Mouse (Mus musculus): ENCODE measurements at regions not wholly inside any gene's neighbourhood (a gene's known extent, or its start where the extent isn't known, plus 50 kb on each side); places are given as distances from the start of the nearest gene placed in this dataset.
"Not testable (repeated sequence)": the region's sequence is repeated elsewhere in the genome, so short reads cannot be mapped to it uniquely, and the experiment has no call there.

DNA sequence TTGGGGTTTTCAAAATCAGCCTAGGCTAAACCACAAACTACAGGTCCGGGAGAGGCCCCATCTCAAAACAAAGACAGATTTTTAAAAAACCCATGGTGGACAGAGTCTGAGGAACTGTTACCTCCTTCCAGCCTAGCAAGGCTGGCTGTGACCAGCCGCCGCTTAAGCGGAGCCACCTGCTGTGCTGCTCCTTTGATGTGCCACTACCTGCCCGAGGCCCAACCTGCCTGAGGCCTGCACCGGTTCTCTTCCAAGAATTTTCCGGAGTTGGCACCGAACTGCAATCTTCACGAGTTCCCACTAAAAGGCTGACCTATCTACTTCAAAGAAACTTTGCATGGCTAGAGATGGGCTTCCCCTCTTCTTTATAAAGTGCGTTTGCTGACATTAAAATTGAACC is 97.6 kb downstream of the Dusp6 start:
- ATAC-seq (replicated peaks; ENCODE audit: low FRiP score, poor library complexity, severe bottlenecking) = not testable (repeated sequence)

DNA sequence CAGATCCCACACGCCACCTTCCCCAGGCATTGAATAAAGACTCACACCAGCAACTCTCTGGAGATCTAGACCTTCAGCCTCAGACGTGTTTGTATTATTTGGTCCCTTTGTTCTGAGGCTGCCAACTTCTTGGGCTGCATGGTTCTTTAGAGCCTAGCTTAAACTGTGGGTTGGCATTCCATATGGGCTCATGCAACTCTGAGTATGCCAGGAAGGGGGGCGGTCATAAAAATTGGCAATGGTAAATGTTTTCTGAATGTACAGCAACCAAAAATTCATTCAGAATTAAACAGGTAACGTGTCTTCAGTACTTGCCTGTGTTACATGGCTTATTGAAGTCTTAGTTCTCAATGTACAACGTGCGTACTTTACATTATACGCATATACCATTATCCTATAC is 103.1 kb downstream of the Dusp6 start:
- ATAC-seq (replicated peaks; ENCODE audit: low FRiP score, poor library complexity, severe bottlenecking) = no peak

DNA sequence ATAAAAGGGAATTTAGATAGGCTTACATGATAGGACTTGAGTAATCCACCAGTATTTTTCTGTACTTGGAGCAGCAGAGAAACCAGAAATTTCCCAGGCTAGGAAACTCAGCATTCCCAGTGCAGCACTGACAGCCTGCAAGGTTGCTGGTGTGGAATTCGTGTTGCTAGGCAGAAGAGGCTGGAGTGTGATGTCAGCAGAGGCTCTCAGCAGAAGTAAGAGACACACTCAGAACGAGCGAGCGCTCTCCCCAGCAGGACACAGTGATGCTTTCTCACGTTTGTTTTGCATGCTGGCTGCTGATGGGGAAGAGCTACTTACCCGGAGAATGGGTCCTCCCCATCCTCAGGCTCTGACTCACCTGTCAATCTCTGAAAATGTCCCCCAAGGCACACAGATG is 104.7 kb downstream of the Dusp6 start:
- no peak for ATAC-seq (replicated peaks; ENCODE audit: low FRiP score, poor library complexity, severe bottlenecking)

DNA sequence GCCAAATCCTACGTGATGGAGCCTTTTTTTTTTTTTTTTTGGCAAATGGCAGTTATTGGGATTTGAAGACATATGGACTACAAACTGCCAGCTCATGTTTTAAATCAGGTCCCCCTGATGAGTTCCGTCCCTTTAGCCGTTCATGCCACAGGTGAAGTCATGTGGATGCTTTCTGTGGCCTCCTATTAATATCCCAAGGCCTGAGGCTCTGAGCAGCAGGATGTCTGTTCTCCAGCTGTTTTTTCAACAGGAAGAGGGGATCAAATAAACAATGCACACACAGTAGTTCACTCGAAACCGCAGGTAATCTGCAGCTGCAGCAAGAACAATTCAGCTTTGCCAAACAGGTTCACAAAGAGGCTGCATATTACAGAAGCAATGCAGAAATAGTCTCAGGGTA is 112.1 kb downstream of the Dusp6 start:
- ATAC-seq (replicated peaks; ENCODE audit: low FRiP score, poor library complexity, severe bottlenecking) = no peak

DNA sequence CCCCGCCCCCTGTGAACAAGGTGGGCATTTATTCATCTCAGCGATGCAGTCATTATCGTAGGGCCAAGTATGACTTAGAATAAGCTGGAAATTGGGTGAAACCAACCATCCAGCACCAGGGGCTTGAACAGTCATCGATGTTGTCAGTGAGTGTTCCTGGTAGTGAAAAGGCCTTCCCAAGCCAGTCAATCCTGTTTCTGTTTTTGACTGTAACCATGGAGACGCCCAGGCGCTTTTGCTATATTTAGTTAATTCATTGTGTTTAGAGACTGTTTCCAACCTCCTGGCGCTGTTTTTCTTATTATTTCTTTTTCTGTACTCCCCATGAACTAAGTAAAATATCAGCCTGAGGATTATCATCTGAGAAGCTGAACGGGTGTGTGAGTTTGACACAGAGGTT is 113.4 kb downstream of the Dusp6 start:
- ATAC-seq (replicated peaks; ENCODE audit: low FRiP score, poor library complexity, severe bottlenecking) = no peak

DNA sequence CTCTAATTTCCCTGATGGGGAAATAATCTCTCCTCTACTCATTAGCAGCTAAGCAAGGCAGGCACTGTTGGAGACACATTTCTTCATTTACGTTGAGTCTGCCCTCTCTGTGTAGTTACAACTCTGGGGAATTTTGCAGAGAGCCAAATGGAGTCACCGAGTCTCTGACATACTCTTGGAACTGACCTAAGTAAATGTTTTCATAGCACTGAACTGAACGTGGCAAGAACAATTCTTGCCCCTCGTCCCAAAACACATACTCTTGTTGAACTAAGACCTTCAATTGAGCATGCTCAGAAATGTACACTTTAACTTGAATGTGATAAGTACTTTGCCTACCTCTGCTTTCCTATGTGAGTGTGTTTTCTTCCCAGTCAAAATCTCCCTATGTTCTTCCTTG is 114.5 kb downstream of the Dusp6 start:
- ATAC-seq (replicated peaks; ENCODE audit: low FRiP score, poor library complexity, severe bottlenecking) = no peak

DNA sequence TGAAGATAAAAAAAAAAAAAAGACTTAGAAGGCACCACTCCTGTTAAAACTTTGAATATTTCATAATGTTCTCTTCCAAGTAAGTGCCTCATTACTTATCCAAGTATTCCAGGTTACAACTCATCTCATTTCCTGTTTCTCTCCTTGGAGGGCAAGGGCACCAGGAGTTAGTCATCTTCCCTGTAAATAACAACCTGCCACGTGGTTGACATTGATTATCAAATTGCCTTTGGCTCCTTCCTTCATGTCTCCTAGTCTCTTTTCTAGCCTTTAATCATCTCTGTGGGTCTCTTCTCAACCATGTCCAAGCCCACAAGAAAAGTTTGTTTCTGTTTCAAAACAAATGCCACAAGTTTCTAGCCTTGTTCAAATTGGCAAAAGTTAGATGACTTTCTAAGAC is 116.1 kb downstream of the Dusp6 start:
- no peak for ATAC-seq (replicated peaks; ENCODE audit: low FRiP score, poor library complexity, severe bottlenecking)

DNA sequence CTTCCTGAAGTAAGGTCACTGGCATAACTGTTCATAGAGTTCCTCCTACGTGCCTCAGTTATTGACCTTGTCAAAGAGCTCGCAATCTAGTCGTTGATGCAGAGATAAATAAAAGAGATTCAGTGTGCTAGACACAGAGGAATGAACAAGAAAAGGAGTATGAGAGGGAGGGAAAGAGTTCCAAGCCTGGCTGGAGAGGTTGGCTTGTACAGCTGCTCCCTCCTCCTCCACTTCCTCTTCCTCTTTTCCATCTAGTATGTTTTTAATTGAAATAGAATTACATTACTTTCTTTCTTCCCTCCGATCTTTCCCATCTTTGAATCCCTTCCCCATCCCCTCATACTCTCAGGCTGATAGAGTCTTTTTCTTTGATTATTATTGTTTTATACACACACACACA is 117.1 kb downstream of the Dusp6 start:
- ATAC-seq (replicated peaks; ENCODE audit: low FRiP score, poor library complexity, severe bottlenecking) = no peak

DNA sequence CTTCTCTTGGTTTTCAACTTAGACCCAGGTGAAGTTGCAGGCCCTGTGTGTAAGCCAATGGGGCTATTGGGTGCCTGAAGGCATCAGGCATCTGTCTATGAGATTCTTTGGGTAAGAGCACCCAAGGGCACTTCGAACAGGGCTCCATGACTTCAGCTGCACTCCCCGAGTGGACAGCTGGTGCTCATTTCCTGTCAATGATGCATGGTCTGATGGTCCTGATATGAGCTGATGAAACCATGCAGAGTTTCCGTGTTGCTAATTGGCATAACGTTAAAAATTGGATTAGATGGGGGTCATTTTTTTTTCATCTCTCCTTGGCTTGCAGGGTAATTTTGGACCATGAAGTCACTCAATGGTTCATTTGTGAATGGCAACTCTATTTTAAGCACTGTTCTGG is 120.0 kb downstream of the Dusp6 start:
- no peak for ATAC-seq (replicated peaks; ENCODE audit: low FRiP score, poor library complexity, severe bottlenecking)

DNA sequence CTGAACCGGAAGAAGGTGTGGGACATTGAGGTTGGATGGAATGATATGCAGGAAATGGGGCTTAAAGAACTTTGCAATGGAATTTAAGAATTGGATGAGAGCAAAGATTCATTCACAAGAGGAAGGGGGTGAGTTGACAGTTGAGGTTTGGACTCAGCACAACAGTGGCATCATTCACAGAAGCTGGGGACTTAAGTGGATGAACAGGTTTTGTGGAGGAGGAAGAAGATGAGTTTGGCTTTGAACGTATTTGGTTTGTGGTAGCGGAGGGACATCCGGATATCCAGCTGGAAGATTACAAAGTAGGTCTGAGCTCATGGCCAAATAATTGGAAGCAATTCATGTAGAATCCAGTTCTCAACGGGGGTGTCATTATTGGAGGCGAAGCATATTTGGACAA is 121.3 kb downstream of the Dusp6 start:
- no peak for ATAC-seq (replicated peaks; ENCODE audit: low FRiP score, poor library complexity, severe bottlenecking)

DNA sequence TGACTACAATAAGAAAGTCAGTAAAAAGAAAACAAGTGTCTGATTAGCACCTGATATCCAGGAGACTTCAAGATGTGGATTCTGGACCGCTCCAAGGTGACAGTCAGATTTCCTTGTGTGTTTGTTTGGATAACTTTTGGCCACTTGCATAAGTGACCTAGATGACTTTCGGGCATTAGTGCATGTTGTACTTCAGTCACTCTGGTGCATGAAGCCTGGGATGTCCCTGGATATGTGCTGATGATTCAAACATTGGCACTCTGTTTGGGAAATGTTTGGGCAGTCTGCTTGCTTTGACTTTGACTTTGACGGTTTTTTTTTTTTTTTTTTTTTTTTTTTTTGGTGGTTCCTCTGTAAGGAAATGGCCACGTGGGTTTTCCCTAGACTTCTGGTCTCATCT is 121.8 kb downstream of the Dusp6 start:
- no peak for ATAC-seq (replicated peaks; ENCODE audit: low FRiP score, poor library complexity, severe bottlenecking)

DNA sequence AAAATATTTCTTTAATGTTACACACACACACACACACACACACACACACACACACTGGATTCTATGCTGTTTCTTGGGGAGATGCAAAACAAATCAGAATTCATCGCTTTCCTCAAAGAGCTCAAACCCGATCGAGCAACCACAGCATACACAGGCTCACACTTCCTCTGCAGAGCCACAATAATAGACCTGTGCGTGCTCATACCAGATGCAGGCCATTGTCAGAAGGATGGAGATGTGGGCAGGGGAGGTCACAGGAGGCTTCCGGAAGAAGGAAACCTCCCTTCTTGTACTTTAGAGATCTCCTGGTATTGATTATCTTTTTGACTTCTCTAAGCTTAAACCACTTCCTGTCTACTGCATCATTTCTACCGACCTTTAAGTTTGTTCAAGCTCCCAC is 122.8 kb downstream of the Dusp6 start:
- ATAC-seq (replicated peaks; ENCODE audit: low FRiP score, poor library complexity, severe bottlenecking) = no peak

DNA sequence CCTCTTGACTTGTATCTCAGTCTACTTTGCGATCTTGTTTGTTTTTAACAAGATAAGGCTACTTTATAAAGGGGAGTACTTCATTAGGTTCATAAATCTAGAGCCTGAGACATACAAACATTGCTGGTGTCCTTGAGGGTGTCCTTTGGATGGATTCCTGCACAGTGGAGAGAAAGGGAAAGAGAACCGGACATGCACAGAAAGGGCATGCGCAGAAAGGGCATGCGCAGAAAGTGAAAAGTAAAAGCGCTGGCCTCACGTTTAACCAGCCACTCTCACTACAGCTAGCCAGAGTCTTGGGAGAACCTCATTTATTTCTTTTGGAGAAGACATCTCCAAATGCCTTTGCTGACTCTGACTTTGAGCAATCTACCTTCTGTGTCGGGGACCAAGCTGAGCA is 125.5 kb downstream of the Dusp6 start:
- ATAC-seq (replicated peaks; ENCODE audit: low FRiP score, poor library complexity, severe bottlenecking) = no peak

DNA sequence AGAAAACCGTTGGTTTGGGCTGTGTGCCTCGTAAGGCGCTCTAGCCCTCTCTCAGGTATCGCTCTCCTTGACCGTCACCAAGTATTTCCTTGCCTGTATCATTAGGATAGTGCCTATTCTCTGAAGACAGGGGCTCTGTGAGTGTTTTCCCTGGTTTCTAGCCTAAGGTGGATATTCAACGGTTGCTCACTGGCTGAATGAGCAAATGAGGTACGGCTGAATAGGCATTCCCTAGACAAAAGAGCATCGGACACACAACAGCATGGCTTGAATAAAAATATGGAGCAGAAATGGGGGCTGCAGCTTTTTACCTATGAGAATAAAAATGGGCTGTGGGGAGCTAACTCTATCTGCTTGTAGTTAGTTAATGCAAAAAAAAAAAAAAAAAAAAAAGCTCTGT is 126.0 kb downstream of the Dusp6 start:
- ATAC-seq (replicated peaks; ENCODE audit: low FRiP score, poor library complexity, severe bottlenecking) = no peak

DNA sequence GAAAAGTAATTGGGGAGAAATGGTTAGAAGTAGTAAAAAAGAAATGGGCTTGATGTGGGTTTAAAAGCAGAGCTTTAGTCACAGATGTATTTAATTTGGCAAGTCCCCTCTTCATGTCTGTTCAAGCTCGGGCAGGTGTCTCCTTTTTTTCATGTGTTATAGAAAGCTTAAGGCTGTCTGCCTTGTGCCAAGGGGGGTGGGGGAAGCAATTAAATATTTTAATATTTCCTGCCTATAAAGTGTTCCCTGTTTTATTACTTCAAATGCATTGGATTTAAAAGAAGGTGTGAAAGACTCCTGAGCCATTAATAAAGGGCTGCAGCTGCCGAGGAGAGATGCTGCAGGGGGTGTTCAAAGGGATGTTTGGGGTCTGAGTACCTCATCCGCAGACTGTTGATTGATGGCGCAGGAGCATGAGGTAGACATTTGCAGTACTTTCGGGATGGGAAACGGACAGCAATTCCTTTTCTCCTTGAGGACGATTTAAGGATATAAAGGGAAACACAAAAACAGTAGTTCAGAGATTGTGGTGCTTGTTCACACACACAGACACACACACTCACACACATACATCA is 127.7 kb downstream of the Dusp6 start:
- ATAC-seq (replicated peaks; ENCODE audit: low FRiP score, poor library complexity, severe bottlenecking) = no peak

DNA sequence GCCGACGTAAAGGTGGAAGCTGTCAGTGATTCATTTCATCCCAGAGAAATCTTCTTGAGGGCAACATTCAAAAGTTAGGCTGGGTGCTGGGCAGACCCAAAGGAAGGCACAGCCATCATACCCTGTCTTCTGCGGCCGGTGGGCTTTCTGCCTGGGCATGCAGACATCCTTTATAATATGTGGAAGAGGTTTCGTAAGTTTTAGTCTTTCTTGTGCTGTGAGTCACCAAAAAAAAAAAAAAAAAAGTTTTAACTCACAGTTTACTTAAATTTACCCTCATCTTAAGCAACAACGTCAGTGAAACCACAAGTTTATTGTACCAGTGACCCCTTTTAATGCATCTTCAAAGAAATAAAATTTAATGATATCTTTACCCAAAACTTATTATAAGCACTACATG is 128.7 kb downstream of the Dusp6 start:
- ATAC-seq (replicated peaks; ENCODE audit: low FRiP score, poor library complexity, severe bottlenecking) = no peak

DNA sequence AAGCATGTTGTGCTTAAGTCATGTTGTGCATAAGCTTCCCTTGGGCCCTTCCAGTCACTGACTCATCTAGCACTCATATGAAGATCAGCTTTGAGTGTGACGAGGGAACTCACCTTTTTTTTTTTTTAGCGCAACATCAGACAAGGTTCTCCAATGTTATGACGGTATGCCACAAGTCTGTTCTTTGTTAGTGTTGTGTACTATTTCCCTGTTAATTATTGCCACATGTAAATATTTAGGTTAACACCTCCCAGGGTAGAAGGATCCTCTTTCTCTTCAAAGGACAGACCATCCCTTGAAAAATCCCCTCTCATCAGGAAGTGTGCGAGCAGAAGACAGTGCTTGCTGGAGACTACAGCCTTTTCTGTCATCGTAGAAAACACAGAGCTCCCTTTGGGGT is 129.9 kb downstream of the Dusp6 start:
- no peak for ATAC-seq (replicated peaks; ENCODE audit: low FRiP score, poor library complexity, severe bottlenecking)

DNA sequence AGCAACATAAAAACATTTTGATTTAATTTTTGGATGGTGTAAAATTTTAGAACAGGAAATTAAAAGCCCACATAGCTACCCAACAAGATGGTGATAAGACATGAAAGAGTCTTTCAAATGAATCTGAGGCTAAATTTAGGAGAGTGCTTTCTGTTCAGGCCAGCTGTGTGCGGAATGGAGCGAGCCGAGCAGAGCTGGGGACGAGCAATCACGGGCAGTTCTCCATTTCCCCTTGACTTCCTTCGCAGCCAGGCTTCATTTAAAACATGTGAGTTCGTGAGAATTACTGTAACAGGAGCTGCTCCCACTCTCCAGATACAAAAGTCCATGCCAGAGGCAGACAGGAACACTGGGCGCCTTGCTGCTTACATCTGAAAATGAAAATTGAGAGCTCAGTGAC is 130.5 kb downstream of the Dusp6 start:
- ATAC-seq (replicated peaks; ENCODE audit: low FRiP score, poor library complexity, severe bottlenecking) = no peak

DNA sequence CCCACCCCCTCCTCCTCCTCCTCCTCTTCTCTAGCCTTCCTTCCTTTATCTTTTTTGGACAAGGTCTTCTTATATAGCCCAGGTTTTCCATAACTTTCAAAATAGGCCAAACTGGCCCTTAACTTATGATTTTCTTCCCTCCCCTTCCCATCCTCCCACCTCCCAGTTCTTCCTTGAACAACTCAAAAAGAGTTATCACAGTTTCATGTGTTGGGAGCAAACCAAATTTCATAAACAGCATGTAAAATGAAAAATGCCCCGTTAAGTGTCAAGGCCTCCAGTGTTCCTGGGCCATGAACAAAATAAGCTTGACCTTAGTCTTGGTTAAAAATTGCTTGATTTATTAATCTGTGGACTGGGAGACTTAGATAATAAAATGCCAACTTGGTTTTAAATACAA is 132.4 kb downstream of the Dusp6 start:
- ATAC-seq (replicated peaks; ENCODE audit: low FRiP score, poor library complexity, severe bottlenecking) = no peak

DNA sequence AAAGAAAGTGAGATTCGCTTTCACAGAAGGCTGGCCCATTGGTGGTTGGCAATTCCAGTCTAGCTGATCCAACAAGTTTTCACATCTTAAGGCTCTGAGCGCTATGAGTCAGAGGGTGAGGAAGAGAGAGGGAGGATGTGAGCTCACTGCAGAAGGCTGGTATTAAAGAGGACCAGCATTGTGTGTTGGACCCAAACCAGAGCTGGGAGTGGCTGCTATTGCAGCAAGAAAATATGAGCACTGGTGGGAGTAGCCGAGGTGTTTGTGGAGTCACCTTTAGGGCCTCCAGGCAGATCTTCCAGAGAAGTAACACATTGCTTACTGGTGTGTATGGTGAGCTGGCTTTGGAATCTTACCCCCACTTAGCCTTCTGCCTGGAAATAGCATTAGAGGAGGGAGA is 133.6 kb downstream of the Dusp6 start:
- ATAC-seq (replicated peaks; ENCODE audit: low FRiP score, poor library complexity, severe bottlenecking) = no peak

DNA sequence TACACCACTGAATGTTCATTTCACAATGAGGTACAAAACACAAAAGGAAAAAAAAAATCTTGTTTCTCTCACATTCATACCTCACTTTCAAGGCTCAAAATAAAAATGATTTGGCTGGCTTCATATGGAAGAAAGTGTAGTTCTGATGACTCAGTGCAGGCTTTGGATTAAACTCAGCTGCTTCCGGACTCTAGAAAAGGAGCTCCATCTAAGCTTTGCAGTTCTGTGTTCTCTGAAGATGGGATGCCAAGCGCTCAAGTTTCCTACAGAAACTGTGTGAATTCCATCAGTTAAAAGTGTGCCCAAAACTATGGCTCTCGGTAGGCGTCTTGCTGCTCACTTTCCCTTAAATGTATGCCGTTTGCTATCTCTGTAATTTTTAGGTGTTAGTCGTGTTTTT is 137.0 kb downstream of the Dusp6 start:
- ATAC-seq (replicated peaks; ENCODE audit: low FRiP score, poor library complexity, severe bottlenecking) = no peak

DNA sequence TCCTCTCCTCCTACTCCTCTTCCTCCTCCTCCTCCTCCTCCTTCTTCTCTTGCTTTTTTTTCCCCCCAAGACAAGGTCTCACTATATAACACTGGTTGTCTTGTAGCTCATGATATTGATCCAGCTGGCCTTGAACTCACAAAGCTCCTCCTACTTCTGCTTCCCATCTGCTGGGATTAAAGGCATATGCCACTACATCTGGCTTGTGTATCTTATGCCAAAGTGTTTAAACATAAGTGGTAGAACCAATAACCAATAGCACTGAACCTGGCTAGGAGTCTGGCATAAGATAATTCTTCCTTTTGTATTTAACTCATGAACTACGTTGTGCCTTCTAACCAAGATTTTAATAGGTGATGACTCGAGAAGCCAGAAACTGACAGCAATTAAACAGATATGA is 143.7 kb downstream of the Dusp6 start:
- ATAC-seq (replicated peaks; ENCODE audit: low FRiP score, poor library complexity, severe bottlenecking) = no peak

DNA sequence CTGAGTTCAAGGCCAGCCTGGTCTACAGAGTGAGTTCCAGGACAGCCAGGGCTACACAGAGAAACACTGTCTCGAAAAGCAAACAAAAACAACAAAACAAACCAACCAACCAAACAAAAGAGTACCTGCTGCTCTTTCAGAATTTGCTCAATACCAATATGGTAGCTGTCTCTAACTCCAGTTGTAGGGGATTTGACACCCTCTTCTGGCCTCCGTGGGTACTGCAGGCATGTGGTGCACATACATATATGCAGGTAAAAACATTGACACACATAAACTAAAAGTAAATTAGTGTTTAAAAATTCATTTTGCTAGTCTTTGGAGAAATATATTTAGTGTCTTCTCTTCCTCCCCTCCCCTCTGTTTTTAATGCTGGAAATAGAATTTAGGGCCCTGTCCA is 145.8 kb downstream of the Dusp6 start:
- ATAC-seq (replicated peaks; ENCODE audit: low FRiP score, poor library complexity, severe bottlenecking) = no peak

Measured in erythroblast, adult 5-6 weeks (primary cell).